Mouse (Mus musculus): Measurements from ENCODE around the gene Golga4.

The Golga4 gene

DNA sequence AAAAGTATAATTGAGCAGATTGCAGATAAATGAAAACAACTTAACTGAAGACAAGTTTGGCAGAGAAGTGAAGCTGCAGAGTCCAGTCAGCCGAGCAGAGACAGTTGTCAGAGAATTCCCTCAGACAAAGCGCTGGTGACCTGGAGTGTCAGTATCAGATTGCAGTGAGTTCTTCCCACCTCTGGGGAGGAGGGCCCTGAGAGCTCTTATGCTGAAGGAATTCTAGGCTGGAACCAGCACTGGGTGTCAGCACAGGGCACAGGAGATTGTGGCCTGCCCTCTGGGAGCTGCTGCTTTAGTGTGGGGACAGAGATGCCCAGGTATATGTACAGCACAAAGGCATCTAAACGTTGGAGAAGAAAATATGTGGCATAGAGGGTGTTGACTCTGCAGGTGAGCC lies 14.8 kb downstream of the Golga4 start:
- in situ Hi-C loops (cut with MboI; ENCODE audit: low sequenced_read_pairs): no loop called here

DNA sequence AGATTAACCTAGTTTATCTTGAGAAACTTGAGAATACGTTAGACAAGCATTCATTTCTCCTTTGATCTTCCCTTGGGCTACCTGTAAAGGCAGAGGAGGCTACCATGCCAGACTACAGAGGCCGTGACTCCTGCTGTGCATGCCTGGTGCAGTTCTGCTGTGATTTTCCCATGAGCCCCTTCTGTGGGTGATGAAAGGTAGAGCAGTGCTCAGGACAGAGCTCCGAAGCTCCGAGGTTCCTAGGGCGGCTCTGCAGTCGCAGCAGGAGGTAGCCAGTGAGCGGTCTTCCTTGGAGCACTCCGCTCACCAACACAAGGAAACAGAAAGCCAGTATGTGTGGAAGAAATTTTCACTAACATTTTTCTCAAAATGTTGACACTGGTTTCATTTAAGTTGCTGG lies 15.6 kb downstream of the Golga4 start:
- in situ Hi-C loops (cut with MboI; ENCODE audit: low sequenced_read_pairs): no loop called here

- in situ Hi-C loops (cut with MboI; ENCODE audit: low sequenced_read_pairs): no loop called here
Observed at GRCm38 (mm10) chr9:118523738-118524137, 17.7 kb downstream of the Golga4 start.

- in situ Hi-C loops (cut with MboI; ENCODE audit: low sequenced_read_pairs): no loop called here
Observed at GRCm38 (mm10) chr9:118527056-118527455, 21.0 kb downstream of the Golga4 start.

GRCm38 (mm10) chr9:118529783-118530182 lies 23.7 kb downstream of the Golga4 start:
- in situ Hi-C loops (cut with MboI; ENCODE audit: low sequenced_read_pairs): no loop called here

DNA sequence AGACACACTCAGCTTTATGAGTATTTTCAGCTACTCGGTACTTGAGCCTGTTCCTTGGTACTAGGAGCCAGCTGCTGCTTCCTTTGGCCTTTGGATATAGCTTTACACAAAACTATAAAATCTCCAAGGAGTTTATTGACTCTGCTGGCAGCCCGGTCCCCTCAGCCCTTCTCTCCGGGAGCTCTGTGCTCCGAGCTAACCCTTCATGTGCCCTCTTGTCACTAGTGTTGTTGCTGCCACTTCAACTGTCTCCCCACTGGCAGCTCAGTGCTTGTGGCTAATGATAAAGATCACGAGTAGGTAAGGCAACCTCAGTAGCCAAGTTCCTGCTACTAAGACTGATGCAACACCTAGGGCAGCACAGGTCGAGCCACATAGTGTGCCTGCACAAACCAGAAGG lies 24.6 kb downstream of the Golga4 start:
- in situ Hi-C loops (cut with MboI; ENCODE audit: low sequenced_read_pairs): no loop called here

- in situ Hi-C loops (cut with MboI; ENCODE audit: low sequenced_read_pairs): no loop called here
Observed at GRCm38 (mm10) chr9:118532516-118533205, 26.6 kb downstream of the Golga4 start.

DNA sequence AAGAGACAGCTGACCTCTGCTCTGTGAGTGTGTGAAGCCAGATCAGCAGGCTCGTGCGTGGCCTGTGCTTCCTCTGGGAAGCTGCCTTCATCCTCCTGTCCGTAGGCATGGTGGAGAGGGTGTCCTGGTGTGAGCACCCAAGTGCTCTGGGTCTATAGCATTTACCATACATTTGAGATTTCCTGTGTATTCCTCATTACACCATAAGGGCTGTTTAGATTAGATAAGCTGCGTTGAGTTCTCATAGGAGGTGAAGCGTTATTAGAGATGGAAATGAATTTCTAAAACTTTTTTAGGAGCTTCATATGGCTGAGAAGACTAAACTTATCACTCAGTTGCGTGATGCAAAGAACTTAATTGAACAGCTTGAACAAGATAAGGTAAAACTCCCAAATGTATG lies 30.9 kb downstream of the Golga4 start:
- in situ Hi-C loops (cut with MboI; ENCODE audit: low sequenced_read_pairs): no loop called here

DNA sequence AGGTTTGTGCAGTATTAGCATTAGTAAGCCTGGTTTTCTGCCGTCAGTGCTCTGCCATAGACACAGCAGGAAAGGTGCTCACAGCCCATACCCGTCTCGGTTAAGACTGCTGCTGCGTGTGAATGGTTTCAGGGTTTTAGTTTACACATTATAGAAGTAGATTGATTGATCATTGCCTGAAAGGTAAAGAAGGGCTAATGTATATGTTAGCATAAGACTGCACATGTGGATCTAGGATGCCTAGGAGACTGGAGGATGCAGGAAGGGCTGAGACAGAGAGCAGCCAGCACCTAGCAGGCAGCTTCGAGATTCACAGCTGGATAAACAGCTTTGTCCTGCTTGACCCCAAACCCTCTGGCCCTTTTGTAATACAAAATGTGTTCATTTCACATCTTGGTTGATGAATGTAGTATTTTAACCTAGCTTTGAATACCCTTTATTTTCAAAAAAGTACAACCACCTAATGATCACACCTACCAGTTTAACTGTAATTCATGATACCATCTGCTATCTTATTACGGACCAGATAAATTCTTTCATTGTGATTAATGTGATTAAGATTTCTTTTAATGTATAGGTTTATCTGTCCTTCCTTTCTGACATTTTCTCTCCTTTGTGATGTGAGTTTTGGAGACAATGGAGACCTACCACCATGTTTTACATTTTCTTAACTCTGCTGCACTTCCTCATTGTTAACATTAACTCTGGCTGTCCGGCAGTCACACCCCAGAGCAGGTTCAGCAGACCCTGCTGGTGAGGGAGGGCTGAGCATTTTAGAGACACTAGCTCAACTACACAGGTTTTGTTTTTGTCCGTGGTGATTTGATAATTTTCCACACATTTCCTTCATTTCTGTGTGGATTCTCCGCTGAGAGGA lies 31.6 kb downstream of the Golga4 start:
- in situ Hi-C loops (cut with MboI; ENCODE audit: low sequenced_read_pairs): no loop called here

DNA sequence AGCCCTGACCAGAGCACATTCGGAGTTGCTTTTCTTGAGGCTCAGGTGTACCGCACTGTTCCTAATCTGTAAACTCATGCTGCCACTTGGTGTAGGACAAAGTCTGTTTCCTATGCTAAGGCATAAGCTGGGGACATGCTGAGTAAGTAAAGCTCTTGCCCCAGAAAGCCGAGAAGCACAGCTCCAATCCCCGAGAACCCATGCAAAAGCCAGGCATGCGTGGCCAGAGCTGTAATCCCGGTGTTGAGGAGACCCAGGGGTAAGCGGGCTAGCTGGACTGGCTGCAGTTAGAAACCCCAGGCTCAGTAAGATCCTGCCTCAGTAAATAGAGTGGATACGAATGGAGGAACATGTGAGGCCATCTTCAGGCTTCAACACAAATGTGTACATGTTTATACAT lies 35.8 kb downstream of the Golga4 start:
- in situ Hi-C loops (cut with MboI; ENCODE audit: low sequenced_read_pairs): no loop called here

DNA sequence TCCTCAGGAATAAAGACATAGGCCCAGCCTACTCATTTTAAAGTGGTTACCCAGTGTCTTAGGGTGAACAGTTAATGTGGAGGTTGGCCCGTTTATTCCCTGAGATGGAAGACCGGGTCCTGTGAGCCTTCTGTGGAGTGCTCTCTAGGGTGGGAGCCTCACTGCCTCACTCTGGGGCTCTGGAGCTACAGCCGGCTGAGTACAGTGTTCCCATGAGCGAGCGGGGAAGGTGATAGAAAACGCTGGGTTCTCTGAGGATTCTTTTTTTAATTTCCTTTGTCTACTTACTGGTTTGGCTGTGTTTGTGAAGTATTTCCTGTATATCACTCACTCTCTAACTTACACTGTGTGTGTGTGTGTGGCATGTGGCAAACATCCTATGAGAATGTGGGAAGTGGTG lies 39.1 kb downstream of the Golga4 start:
- in situ Hi-C loops (cut with MboI; ENCODE audit: low sequenced_read_pairs): no loop called here

GRCm38 (mm10) chr9:118548651-118549050 lies 42.6 kb downstream of the Golga4 start:
- in situ Hi-C loops (cut with MboI; ENCODE audit: low sequenced_read_pairs): no loop called here

DNA sequence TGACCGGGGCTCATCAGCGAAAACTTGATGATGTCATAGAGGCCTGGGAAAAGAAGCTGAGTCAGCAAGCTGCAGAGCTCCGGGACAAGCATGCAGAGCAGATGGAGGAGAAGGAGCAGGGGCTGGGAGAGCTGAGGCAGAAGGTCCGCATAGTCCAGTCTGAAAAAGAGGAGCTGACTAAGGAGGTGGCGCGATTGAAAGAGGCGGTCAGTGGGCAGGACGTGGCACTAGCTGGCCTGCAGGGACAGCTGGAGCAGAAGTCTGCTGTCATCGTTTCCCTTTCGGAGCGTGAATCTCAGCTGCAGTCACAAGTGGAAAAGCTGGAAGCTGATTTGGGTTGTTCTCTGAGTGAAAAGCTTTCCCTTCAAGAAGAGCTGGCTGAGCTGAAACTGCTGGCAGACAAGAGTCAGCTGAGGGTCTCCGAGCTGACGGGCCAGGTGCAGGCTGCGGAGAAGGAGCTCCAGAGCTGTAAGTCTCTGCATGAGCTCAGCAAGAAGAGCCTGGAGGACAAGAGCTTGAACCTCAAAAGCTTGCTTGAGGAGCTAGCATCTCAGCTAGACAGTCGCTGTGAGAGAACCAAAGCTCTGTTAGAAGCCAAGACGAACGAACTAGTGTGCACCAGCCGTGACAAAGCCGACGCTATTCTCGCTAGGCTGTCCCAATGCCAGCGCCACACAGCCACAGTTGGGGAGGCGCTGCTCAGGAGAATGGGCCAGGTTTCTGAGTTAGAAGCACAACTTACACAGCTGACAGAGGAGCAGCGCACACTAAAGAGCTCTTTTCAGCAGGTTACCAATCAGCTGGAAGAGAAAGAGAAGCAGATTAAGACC lies 51.1 kb downstream of the Golga4 start:
- in situ Hi-C loops (cut with MboI; ENCODE audit: low sequenced_read_pairs): no loop called here

DNA sequence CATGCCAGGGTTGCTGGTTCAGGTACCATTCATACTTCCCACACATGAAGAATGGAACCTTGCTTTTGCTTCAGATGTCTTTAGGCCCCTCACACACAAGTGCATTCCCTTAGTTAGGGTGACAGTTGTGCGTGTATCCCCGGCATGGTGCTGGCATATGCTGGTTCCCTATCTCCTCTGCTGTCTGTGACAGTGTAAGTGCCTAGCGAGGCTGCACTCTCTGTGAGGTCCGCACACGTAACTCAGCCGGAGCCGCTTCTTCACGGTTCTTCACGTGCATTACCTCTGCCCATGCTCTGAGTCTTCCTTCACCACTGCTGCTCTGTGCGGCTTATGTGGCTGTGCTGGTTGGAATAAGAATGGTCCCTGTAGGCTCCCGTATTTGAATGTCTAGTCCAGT lies 57.3 kb downstream of the Golga4 start:
- in situ Hi-C loops (cut with MboI; ENCODE audit: low sequenced_read_pairs): no loop called here

DNA sequence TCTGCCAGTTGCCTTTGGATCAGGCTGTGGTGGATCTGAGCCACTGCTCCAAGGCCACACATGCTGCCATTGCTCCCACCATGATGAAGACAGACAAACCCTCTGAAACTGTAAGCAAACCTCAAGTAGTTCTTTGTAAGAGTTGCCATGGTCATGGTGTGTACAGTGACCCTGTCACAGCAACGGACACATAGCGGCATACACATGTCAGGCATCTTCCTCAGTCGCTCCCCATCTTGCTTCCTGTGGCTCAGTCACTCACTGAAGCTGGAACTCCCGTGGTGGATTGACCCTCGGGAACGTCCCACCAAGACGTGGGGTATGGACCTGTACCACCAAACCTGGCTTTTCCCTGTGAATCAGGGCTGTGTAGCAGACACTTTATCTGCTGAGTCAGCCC lies 57.8 kb downstream of the Golga4 start:
- in situ Hi-C loops (cut with MboI; ENCODE audit: low sequenced_read_pairs): no loop called here

- in situ Hi-C loops (cut with MboI; ENCODE audit: low sequenced_read_pairs): no loop called here
Observed at GRCm38 (mm10) chr9:118564696-118565095, 58.6 kb downstream of the Golga4 start.

DNA sequence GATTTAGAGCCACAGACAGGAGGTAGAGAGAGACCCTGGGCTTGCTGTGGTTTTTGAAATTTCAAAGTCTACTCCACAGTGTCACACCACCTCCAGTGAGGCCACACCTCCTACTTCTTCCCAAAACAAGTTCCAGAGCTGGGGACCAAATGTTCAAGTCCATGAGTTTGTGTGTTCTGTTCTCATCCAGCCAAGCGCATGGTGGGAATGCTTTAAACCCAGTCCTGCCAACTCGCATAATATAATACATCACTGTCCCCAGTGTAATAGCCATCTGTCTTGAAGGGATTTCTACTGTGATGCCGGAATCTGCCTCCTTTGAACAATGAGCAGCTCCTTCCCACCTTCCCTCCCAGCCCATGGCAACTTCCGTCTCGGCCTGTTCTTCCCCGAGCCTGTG lies 63.3 kb downstream of the Golga4 start:
- in situ Hi-C loops (cut with MboI; ENCODE audit: low sequenced_read_pairs): no loop called here

DNA sequence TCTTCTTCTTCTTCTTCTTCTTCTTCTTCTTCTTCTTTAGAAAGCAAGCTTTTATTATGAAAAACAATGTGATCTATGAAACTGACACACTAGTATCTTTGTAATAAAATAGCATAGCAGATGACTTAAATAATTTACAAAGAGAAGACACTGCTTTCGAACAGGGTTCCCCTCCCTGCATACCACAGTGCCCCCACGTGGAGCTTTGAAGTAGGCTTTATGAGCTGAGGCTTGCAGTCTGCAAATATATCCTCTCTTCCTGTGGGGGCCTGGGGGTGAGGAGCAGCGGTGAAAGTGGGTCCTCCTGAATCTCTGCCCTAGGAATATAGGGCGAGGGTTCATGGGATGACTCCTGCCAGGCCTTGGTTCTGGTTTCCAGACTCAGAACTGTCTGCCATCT lies 64.8 kb downstream of the Golga4 start:
- in situ Hi-C loops (cut with MboI; ENCODE audit: low sequenced_read_pairs): no loop called here

GRCm38 (mm10) chr9:118571701-118572100 lies 65.6 kb downstream of the Golga4 start:
- in situ Hi-C loops (cut with MboI; ENCODE audit: low sequenced_read_pairs): no loop called here

- in situ Hi-C loops (cut with MboI; ENCODE audit: low sequenced_read_pairs): no loop called here
Observed at GRCm38 (mm10) chr9:118574911-118575310, 68.8 kb downstream of the Golga4 start.

DNA sequence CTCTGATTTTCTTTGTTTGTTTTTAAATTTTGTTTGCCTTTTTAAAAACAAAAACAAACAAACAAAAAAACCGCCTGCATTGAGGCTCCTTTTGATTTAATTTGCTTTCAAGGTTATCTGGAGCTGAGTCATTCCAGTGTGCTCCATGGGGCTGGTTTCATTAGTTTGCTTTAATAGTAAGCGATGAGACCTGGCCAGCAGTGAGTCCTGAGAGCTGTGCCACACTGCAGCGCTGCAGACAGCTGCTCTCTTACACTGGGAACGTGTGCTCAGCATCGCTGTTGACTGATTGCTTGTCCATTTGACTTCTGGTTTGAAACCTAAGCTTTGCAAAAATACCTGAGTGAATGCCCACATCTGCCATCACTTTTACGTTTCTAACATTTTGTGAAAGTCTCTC lies 74.3 kb downstream of the Golga4 start:
- in situ Hi-C loops (cut with MboI; ENCODE audit: low sequenced_read_pairs): no loop called here
